Mouse (Mus musculus) testis, postnatal 14 days (tissue): ENCODE measurements around the gene Olfr323.
A peak's percentile ranks its signal among the peaks of the same experiment; 100 is the strongest.

Experiments used
- DNase-seq: peaks from one replicate; pipeline ENCODE4 v3.0.0; 2021; ENCODE audit warnings: low spot score

Gene Olfr323

DNA sequence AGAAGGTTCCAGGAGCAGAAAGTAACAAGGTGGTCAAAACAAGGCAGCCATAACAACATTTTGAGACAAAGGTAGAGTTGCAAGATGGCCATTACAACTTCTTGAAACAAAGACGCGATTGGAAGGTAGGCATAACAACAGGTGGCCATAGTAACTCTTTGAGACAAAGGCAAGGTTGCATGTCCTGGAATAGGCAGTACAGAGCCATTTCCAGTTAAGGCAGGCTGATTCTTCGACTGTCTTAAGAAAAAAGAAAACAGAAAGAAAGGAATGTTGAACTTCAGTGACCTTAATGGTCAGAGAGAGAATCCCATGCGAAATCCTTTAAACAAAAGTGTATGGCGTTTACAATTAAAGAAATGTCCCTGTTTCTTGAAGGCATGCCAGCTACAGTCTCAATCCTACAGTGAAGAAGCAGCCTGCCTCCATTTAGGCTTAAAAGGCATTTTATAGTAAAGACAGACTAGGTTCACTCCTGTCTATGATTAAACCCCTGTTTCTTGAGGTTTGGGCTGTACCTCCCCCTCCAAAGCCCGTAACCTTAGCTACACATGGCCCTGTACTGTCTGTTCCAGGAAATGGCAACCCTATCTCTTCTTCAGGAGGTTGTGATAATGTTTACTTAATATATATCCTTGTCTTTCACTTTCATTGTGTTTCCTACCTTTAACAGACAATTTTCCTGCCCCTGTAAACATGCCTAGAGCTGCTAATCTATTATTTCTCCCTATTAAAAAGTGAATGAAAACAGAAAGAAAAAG, 27.3 kb downstream of the Olfr323 start:
- DNase-seq, result peak; percentile 33

DNA sequence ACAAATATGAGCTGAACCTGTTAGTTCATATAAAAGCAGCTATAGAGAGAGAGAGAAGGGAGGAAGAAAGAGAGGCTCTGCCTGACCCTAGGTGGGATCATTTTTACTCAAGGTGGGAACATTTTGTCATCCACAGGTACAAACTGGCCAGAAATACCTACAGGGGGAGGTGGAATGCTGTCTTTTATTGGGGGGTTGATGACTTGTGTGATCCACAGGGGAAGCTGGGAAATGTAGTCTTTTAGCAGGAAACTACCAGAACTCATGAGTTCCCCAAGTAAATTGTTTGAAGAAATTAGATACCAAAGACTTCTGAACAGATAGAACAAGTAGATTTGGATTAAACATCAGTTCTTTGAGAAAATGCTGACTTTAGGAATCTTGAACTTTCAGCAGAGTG, 28.2 kb downstream of the Olfr323 start:
- no peak for DNase-seq

DNA sequence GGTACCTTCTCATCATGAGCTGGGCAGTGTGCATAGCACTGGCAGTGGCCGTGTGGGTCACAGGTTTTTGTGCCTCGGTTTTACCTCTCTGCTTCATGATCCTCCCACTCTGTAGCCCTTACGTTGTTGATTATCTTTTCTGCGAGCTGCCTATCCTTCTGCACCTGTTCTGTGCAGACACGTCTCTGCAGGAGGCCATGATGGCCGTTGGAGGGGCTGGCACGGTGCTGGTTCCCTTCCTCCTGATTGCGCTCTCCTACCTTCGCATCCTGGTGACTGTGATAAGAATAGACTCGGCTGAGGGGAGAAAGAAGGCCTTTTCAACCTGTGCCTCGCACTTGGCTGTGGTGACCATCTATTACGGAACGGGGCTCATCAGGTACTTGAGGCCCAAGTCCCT, 32.5 kb downstream of the Olfr323 start:
- no peak for DNase-seq

DNA sequence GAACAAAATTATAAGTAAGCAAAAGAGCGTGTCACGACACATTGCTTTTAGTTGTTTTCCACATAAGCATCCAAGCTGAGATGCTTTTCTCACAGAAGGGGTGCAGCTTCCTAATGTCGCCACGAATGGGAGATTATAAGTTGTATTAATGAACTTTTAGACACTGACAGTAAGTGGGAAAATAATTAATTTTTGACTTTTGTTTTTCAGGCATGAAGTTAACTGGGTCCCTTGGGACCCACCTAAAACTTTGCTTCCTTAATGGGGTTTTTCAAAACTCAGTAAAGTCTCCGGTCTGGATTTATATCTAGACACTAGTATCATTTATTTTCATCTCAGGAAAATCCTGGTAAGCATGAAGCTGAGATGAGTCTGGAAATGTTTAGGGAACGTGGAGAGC, 35.5 kb downstream of the Olfr323 start, which contains the start of gene Olfr324:
TSS of gene Olfr324 (plus strand) at position 301 of the 400 bp plus-strand sequence.
- DNase-seq, result no peak

DNA sequence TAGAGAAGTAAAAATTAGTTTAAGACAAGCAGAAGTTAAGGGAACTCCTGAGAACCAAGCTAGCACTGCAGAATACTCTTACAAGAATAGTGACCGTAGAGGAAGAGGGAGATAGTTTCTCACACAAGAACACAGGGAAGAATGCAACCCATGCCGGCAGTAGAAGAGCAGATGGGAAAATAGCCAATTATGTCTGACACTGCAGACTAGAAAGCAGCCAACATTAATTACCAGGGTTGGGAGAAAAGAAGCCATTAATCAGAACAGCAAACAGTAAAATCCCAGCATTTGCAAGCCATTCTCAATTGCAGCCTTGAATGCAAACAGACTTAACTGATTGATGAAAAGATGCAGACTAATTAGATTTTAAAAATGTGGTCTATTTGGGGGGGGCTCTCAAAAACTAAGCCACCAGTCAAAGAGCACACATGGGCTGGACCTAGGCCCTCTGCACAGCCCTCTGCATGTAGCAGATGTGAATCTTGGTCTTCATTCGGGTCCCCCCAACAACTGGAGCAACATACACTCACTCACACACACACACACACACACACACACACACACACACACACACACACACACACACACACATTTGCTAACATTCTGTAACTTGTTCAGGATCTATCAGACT, 41.6 kb downstream of the Olfr323 start:
- DNase-seq, result no peak

DNA sequence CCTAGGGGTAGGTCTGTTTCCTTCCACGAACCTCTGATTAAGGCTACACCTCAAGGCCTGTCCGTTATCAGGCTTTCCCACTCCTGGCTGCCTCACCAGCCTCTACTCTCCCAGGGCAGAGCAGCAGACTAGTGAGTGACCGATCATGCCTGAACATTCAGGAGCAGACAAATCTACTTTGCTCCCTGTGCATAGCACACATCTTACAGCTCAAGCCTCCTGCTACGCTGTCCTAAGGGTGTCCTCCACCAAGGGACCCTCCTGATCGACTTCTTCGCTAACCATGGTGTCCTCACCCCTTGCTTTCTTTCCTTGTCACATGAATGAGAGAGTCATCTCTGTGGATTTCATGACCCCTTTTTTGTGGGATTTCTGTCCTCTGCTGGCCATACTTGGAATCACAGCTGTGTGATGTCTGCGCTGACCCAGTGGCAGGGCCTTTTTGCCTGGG, 42.4 kb downstream of the Olfr323 start:
- no peak for DNase-seq

DNA sequence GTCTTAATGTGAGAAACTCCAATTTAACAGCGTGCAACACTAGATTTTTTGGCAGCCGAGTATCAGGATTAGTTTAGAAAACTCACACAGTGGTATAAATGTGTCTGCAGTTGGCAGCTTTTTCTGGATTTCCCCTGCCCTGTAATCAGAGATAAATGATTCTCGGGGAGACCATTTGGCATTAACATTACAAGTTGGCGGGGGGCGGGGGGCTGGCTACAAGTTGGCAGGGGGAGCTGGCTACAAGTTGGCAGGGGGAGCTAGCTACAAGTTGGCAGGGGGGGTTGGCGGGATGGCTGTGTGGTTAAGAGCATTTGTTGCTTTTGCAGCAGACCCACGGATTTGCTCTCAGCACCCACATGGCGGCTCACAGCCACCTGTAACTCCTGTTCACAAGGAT, 51.7 kb downstream of the Olfr323 start:
- no peak for DNase-seq

DNA sequence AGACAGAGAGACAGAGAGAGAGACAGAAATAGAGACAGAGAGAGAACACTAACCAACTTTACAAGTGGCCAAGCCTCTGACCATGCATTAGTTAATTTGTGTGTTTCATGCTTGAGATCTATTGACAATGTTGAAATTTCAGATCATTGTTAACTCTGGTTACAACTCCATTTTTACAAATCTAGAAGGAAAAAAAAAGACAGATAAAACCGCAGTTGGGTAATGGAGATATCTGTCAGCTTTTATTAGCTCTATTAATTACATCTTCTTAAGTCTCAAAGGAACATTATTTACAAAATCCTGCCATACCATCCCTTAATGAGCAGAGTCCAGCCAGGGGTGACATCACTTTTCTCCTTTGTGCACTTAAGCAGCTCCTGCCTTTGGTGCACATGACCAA, 52.9 kb downstream of the Olfr323 start, which contains the start of gene Olfr325:
TSS of gene Olfr325 (plus strand) at position 301 of the 400 bp plus-strand sequence.
- DNase-seq, result no peak
